Mouse (Mus musculus) thymus, adult 2 months (tissue): ENCODE results near the gene Serf2. TPM values are rescaled to one million over a fixed set of nuclear protein-coding genes. Genes with fewer than 3 reads are reported as not detected.
"Not testable (repeated sequence)": the region's sequence is repeated elsewhere in the genome, so short reads cannot be mapped to it uniquely, and the experiment has no call there.

Experiments used
- DNase-seq: peaks from one replicate; pipeline ENCODE4 v3.0.0; 2021
- H3K27ac ChIP-seq: fragments of 200-500 bp; 2 replicates; pipeline ENCODE4 v1.5.1; 2012; ENCODE audit warnings: low read length, control low read depth; ENCODE audit not compliant: control insufficient read depth, insufficient read depth
- H3K27me3 ChIP-seq: fragments of 200-500 bp; 2 replicates; pipeline ENCODE4 v1.6.1; 2012; ENCODE audit warnings: mild to moderate bottlenecking, low read length, moderate library complexity, mixed read lengths; ENCODE audit not compliant: control insufficient read depth, insufficient read depth
- H3K36me3 ChIP-seq: fragments of 200-500 bp; 2 replicates; pipeline ENCODE4 v1.6.1; 2012; ENCODE audit warnings: mild to moderate bottlenecking, low read length, moderate library complexity; ENCODE audit not compliant: control insufficient read depth, insufficient read depth
- H3K4me1 ChIP-seq: fragments of 200-500 bp; replicated peaks from 2 replicates; pipeline ENCODE4 v1.6.1; 2012; ENCODE audit warnings: low read length; ENCODE audit not compliant: control insufficient read depth, insufficient read depth
- H3K4me3 ChIP-seq: fragments of 200-500 bp; 2 replicates; pipeline ENCODE4 v1.5.1; 2012; ENCODE audit warnings: mild to moderate bottlenecking, low read length, control low read depth, moderate library complexity; ENCODE audit not compliant: control insufficient read depth, insufficient read depth
- CTCF ChIP-seq: fragments of 200-500 bp; IDR thresholded peaks from 2 replicates; pipeline ENCODE4 v1.5.1; 2012; ENCODE audit warnings: mild to moderate bottlenecking, control low read depth, low read length, moderate library complexity, borderline replicate concordance; ENCODE audit not compliant: control insufficient read depth, poor library complexity, insufficient read depth; ENCODE audit errors: extremely low read depth
- POLR2A ChIP-seq: fragments of 200-500 bp; IDR thresholded peaks from 2 replicates; pipeline ENCODE4 v1.6.1; 2012; ENCODE audit warnings: mild to moderate bottlenecking, low read length, control low read depth, moderate library complexity; ENCODE audit not compliant: control insufficient read depth, poor library complexity, insufficient read depth; ENCODE audit errors: extremely low read depth
- WGBS: fragments of 180-500 bp; shearing (Covaris S2); methylation state at CpG from one replicate; pipeline ENCODE4 v1.1.7; 2018; 5-methylcytosine and 5-hydroxymethylcytosine counted together
- polyA plus RNA-seq: library from polyadenylated mRNA; depleted of rRNA; stranded (reverse); fragments of >200 nt; gene quantifications from 2 replicates; pipeline ENCODE4 v1.2.3, GENCODE M21; 2012

The Serf2 gene
- polyA plus RNA-seq, 1 experiment: 498 TPM

DNA sequence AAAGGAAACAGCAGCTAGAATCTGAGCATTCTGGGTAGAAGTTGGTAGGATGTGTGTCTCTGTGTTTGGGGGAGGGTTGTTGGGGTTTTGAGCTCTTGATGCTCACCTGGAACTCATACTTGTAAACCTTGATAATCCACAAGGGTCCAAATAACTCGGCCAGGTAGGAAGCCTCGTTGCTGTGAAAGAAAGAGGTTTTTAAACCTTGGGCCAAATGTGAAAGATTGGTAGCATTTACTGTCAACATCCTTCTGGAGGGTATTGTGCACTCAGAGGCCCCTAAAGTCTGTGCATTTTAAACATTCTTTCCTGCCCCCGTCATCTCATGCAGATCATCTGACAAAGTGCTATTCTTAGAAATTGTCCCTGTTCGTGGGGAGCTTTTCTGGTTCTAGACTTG, 4.0 kb downstream of the Serf2 start, which contains the start of gene Hypk:
TSS of gene Hypk (plus strand) at position 301 of the 400 bp plus-strand sequence.
- Histone ChIP-seq H3K4me1 (peaks cover 11% of the 10 kb centered on the region), H3K36me3 (no peaks in the 10 kb centered on the region), H3K27me3 (no peaks in the 10 kb centered on the region), H3K4me3 (no peak within 1 kb of the TSS), H3K27ac (no peak within 1 kb of the TSS)
- TF ChIP-seq POLR2A: no peak
- no peak for TF ChIP-seq CTCF
- DNase-seq: no peak
- 83% methylated on average over 4 of the region's 4 CpGs for WGBS

DNA sequence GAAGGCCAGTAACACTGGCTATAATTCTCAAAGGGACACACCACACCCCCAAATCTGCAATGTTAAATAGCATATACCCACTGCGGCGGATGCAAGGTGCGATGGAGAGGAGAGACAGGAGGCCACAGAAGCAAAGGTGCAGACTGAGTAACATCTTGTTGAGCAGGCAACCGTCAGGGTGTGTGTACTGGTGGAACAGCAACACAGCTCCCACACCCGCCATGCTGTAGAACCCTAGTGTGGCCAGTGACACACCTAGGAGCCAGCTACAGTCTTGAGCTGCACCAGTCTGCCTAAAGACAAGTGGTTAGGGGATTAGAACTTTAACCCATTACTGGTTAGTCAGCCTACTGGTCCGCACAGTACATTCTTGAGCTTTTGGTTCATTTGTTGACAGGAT, 4.9 kb downstream of the Serf2 start:
- H3K27ac ChIP-seq: no peak overlapping the region
- H3K27me3 ChIP-seq: no peaks in the 10 kb centered on the region
- peaks cover 12% of the 10 kb centered on the region for H3K4me1 ChIP-seq
- 97% methylated on average over 6 of the region's 6 CpGs for WGBS
- DNase-seq: no peak
- TF ChIP-seq CTCF: no peak
- TF ChIP-seq POLR2A: no peak
- H3K36me3 ChIP-seq: peaks cover 7% of the 10 kb centered on the region; the same call in 1 of the 2 replicates
- no peak overlapping the region for H3K4me3 ChIP-seq

DNA sequence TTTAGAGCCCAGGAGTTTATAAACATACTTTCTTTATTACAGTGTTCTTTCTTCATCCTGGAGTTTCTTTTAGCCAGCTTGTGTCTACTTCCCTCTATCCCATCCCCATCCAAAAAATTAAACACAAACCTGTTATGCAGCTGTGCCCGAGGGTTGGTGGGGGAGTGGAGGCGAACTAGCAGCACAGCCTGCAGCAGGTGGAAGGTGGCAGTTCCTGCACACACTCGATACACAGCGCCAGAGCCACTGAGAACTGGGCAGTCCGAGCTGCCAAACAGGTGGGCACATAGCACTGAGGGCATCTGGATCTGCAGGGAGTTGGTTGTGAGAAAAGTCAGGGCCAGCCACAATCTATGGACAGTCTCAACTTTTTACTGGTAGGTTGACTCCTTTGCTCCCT, 6.5 kb downstream of the Serf2 start:
- Histone ChIP-seq H3K4me1 (peaks cover 6% of the 10 kb centered on the region), H3K27ac (no peak overlapping the region), H3K27me3 (no peaks in the 10 kb centered on the region), H3K36me3 (peaks cover 8% of the 10 kb centered on the region; the same call in 1 of the 2 replicates), H3K4me3 (no peak overlapping the region)
- TF ChIP-seq CTCF (no peak), POLR2A (no peak)
- 93% methylated on average over 5 of the region's 5 CpGs for WGBS
- DNase-seq: no peak

DNA sequence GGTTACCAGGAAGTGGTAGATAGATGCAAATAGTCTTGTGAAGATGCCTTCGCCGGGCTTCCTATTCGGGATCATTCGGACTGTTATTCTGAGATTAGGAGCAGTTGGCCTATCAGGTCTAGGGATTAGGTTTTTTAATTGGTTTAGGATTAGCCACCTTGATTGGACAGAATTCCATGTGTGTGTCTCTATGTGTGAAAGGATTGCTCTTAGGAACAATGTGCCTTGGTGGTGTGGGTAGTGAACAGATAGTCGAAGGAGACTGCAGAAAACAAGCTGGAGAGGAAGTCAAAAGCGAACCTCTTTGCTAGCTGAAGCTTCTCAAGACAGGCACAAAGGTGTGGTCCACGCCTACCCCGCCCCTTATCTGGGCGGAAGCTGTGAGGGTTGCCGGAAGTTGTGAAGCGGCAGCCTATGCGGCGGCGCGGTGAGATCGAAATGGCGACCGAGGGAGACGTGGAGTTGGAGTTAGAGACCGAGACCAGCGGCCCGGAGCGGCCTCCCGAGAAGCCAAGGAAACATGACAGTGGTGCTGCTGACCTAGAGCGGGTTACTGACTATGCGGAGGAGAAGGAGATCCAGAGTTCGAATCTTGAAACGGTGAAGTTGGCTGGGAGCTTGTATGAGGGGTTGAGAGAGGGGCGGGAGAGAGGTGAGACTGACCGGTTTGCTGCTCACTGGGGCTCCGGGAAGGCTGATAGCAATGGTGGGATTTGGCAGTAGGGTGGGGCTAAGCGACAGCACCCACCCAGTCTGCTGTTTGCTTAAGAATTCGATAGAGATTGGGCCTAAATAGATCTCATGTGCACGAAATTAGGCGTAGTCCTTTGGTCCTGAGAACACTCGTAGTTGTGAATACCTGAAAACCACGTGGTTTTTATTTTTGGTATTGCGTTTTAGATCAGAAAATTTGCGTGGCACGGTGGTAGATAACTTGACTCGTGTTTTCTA, 8.0 kb downstream of the Serf2 start, which contains the start of gene Serinc4:
TSS of gene Serinc4 (minus strand) at position 90 of the 951 bp plus-strand sequence.
- DNase-seq: peak; percentile 90
- H3K4me1 ChIP-seq: peaks cover 5% of the 10 kb centered on the region
- 5% methylated on average over 41 of the region's 41 CpGs for WGBS
- peak within 1 kb of the TSS; percentile 57; the same call in 1 of the 2 replicates for H3K27ac ChIP-seq
- H3K4me3 ChIP-seq: peak within 1 kb of the TSS; percentile 85
- no peak; the same call in 1 of the 2 replicates for TF ChIP-seq POLR2A
- no peak for TF ChIP-seq CTCF
- H3K36me3 ChIP-seq: peaks cover 8% of the 10 kb centered on the region; the same call in 1 of the 2 replicates
- H3K27me3 ChIP-seq: no peaks in the 10 kb centered on the region

DNA sequence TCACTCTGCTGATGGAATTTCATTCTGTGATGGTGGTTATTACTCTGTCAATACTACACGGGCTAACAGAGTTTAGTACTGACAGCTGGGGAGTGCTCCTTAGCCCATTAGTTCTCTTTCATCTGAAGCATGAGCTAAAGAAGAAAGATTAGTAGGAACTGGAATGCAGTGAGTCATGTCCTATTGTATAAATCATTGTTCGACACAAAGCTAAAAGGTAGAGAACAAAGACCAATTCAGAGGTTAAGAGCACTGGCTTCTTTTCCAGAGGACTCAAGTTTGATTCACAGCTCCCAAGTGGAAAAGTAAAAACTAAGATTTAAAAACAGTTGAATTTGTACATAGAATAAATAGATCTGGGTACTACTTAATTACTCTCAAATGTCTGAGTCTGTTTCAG, 11.1 kb downstream of the Serf2 start:
- TF ChIP-seq CTCF (no peak), POLR2A (no peak)
- 91% methylated on average over 2 of the region's 2 CpGs for WGBS

GRCm38 (mm10) chr2:121468982-121469381, 20.0 kb downstream of the Serf2 start:
- not testable (repeated sequence) for H3K36me3 ChIP-seq, H3K4me1 ChIP-seq, DNase-seq, H3K4me3 ChIP-seq, H3K27me3 ChIP-seq, H3K27ac ChIP-seq
- WGBS: 89% methylated on average over 2 of the region's 6 CpGs

More for the DNA sequence above, 11.1 kb downstream of the Serf2 start:
- DNase-seq: no peak
- peaks cover 8% of the 10 kb centered on the region; the same call in 1 of the 2 replicates for H3K36me3 ChIP-seq
- peaks cover 5% of the 10 kb centered on the region for H3K4me1 ChIP-seq
- H3K27me3 ChIP-seq: no peaks in the 10 kb centered on the region
- H3K27ac ChIP-seq: no peak overlapping the region
- no peak overlapping the region for H3K4me3 ChIP-seq

DNA sequence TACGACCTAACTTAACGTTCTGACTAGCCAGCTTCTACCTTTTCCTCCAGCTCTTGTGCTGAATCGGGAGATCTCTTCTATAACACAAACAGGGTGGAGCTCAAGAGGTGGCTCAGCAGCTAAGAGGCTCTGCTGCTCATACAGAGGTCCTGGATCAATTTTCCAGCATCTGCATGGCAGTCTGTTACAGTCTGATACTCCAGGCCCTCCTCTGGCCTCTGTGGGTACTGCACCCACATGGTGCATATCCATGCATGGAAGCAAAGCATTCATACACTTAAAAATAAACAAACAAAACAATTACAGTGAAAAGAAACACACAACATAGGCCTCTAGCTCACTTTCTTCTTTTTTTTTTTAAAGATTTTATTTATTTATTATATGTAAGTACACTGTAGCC, 23.8 kb downstream of the Serf2 start:
- not testable (repeated sequence) for H3K4me3 ChIP-seq

More for the DNA sequence above, 23.8 kb downstream of the Serf2 start:
- not testable (repeated sequence) for DNase-seq, H3K4me1 ChIP-seq, H3K27me3 ChIP-seq, H3K27ac ChIP-seq, H3K36me3 ChIP-seq
- 97% methylated on average over 3 of the region's 3 CpGs for WGBS
